Mouse (Mus musculus) naive thymus-derived CD4-positive, alpha-beta T cell, adult 5 months (primary cell): Measurements from ENCODE around the gene Ldb2. TPM values are rescaled to one million over a fixed set of nuclear protein-coding genes. Genes with fewer than 3 reads are reported as not detected.

Experiments
- polyA plus RNA-seq: library from polyadenylated mRNA; unstranded; fragments of 100-300 nt; shearing (Covaris generic); gene quantifications from one replicate; pipeline ENCODE4 v1.2.1, GENCODE M21; 2017

The Ldb2 gene
- polyA plus RNA-seq, result not detected

DNA sequence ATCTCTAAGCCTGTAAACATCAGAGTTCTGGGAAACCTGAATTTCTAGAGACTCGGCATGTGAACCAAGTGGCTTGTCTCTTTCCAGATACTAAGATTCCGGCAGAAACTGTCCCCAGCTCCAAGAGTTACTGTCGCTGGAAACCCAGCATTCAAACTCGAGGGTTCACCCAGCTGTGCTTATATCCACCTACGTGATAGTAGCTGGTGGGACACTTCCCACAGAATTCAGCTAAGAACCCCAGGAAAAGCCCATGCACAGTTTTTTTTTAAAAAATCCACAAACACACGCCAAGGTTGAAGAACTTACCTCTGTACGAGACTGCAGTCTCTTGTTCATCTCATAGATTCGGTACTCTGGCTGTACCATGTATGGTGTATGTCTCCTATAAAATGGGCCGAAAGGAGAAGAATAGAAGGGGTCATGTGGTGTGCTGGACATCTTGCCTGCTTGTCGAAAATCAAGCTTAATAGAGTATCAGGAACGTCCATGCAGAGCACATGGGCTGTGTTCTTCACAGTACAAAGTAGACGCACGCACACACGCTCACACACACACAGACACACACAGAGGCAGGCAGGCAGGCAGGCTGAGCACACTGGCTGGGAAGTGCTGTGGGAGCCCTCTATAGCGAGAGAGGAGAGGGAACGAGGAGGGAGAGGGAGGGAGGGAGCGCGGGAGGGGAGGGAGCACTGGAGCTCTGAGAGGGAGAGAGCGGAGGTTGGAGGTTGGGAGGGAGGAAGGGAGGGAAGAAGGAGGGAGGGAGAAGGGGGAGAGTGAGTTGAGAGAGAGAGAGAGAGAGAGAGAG is at the start of gene Ldb2:
Gene Ldb2, minus strand, starts transcription at position 628 of the 808 bp plus-strand sequence.

